Mouse (Mus musculus): Measurements from ENCODE around the gene Sult6b2. TPM values are rescaled to one million over a fixed set of nuclear protein-coding genes. Genes with fewer than 3 reads are reported as not detected.

The Sult6b2 gene
- under 1 TPM in 1 of 2 experiments, not detected in 1; 0.24 TPM for total RNA-seq (2023)

DNA sequence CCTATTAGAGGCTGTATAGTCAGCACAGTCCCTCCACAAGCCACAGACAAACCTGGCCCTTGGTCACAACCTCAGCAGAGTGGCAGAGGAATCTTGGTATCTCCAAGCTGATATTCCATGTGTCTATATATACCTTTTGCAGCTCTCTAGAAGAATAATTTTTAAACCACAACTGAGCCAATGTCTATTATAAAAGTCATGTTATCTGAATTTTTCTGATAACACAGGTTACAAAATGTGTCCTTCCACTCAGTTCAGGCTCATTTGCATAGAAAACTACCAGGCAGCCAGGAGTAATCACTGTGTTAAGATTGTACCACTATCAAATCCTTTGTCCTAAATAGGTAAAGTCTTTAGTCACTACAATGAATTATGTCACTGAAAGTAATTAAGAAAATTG is at the start of gene Sult6b2:
Sult6b2 (minus strand) TSS at position 101 of the 400 bp plus-strand sequence.

DNA sequence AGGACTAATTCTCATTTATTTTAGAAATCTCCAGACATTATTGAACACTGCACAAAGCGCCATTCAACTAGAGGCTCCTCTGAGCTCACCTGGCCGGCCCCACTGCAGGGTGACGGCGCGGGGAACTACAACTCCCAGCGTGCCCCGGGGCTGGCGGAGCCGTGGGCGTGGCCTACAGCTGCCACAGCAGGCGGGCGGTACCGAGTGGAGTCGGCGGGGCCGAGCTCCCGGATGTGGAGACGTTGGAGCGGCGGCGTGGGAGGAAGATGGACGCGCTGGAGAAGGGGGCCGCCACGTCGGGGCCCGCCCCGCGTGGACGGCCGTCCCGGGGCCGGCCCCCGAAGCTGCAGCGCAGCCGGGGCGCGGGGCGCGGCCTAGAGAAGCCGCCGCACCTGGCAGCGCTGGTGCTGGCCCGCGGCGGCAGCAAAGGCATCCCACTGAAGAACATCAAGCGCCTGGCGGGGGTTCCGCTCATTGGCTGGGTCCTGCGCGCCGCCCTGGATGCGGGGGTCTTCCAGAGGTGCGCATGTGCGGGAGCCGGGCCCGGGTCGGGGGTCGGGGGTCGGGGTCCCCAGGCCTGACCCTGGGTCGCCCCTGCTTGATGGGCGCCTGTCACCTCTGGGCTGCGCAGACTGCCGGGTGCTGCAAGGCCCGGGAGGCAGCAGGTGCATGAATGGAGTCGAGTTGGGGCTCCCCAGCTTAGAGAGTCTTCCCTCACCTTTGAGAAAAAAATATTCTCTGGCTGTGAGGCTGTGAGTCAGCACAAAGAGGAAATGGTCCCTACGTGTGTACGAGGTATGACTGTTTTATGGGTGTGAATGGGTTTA is 47.6 kb downstream of the Sult6b2 start, which contains the start of gene Cmas:
Cmas (plus strand) TSS at position 180 of the 827 bp plus-strand sequence.

Other genes with a start within 250 kb of the Sult6b2 start
- under 1 TPM; 0.18 to 0.24 TPM for gene Kcnj8, start 232.9 kb downstream of the Sult6b2 start, total RNA-seq (2023)
- gene Abcc9, start 102.2 kb downstream of the Sult6b2 start, total RNA-seq (2023) = under 1 TPM; 0.11 to 0.31 TPM
- 10 to 100 TPM; 33.8 to 34.5 TPM for gene Cmas, start 47.8 kb downstream of the Sult6b2 start, total RNA-seq (2023)
- gene St8sia1, start 159.9 kb upstream of the Sult6b2 start, total RNA-seq (2023) = 10 to 100 TPM; 23.4 to 25.0 TPM

Measured in neutrophil, adult 83 days (primary cell).